Mouse (Mus musculus): ENCODE data around the gene Dgkq.
A peak's percentile ranks its signal among the peaks of the same experiment; 100 is the strongest.

The Dgkq gene

DNA sequence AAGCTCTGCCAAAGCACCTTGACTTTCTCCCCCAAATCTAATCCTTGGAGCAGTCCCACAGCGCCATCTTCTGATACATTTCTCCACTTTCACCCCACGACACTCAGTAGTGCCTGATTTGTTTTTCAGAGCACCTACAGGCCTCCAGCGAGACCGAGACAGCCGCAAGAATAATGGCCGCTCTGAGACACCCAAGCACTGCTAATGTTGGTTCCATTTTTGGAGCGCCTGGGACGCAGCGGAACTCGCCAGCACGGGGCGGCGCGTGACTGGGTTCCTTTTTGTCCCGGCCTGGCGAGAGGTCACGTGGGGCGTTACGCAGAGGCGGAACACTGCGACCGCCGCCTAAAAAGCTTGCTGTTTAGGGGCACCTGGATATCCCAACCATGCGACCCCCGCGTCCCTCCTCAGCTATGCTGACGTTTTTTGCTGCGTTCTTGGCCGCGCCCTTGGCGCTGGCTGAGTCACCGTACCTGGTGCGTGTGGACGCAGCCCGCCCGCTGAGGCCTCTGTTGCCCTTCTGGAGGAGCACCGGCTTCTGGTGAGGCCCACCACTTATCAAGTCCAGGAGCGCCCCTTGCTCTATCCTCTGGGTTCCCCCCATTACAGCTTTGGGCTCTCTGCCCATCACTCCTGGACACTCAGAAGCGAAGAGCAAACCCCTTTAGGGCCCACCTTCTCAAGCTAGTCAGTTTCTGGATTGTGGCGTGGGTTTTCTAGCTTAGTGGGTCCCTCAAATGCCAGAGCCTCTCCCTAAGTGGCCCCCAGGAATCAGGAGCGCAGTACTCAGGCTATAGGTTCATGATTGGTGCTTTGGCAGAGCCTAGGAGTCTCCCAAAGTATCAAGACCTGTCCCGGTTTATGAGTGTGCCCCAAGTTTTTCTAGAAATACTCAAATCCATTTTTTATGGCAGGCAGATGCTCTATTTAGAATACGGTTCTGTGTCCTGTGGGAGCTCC is at the start of gene Dgkq:
Gene Dgkq, minus strand, starts transcription at position 696 of the 960 bp plus-strand sequence.
- peak; percentile 88 to 90 for DNase-seq (ENCODE audit: low spot score in 2 of 2)

GRCm38 (mm10) chr5:108718051-108718450 is 48.6 kb upstream of the Dgkq start:
- DNase-seq (ENCODE audit: low spot score in 2 of 2), result no peak

DNA sequence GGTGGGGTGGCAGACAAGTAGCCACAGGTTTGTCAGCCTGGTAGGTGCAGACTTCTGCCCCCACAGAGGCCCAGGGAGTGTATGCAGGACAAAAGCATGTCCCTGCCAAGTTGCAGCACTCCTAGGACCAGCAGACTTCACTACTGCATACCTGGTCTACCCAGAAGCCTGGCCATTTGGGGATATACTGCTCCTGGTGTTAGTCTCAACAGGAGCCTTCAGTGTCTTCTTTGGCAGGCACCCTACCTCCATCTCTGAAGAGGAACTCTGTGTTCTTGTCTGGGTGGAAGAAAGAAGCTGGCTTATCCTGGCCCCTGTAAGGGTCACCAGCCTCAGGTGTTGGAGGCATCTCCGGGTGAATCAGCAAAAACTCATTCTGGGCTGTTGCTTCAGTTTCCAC is 46.5 kb upstream of the Dgkq start:
- DNase-seq (ENCODE audit: low spot score in 2 of 2), result no peak

DNA sequence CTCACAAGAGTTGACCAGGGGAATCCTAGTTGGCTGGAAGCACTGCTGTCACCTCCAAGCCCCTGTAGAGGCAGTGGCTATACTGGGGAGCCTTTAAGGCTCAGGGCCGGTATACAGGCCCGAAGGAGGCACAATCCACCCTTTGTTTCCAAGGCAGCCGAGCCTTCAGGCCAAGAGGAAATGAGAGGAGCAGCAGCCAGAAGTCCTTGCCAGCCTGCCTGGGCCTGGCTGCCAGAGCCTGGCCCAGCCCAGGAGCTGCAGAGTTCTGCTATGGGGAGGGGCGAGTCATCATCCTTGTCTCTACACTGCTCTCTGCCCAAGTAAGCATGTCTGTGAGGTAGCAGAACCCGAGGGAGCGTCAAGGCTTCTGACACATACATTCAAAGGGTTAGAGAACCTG is 44.7 kb upstream of the Dgkq start:
- DNase-seq (ENCODE audit: low spot score in 2 of 2), result no peak

DNA sequence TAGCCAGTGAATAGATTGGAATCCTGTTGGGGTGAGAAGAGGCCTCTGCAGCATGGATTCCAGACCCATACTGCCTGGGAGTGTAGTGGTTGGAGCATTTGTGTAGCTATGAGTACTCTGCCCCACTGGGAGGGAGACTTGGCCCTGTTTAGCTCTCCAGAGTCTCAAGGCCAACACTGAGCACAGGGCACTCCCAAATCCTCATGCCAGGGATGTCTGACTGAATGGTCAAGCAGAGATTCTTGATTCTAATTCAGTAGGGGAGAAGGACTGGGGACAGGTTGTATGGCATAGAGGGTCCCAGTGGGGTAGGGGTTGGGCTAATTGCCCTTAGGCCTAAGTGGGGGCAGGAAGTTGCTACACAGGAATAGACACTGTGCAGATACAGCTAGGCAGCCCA is 44.2 kb upstream of the Dgkq start:
- DNase-seq (ENCODE audit: low spot score in 2 of 2), result no peak

- DNase-seq (ENCODE audit: low spot score in 2 of 2), result no peak
Measured at GRCm38 (mm10) chr5:108713096-108713495, 43.6 kb upstream of the Dgkq start.

DNA sequence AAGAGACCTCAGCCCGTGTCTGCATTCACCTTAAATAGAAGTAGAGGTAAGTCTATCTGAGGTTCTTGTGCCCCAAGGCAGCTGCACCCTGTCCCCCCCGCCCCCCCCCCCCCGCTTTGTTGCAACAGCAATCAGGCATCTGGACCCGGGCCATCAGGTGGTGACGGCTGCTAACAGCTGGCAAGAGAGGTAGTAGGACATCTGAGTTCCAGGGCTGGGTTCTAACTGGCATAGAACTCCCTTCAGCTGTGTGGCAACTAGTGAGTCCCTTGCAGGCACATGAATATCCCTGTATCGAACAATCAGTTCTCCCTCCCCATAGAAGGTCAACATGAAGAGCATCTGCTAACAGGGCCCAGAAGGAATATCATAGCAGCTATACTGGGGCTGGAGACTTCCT is 42.5 kb upstream of the Dgkq start:
- DNase-seq (ENCODE audit: low spot score in 2 of 2), result no peak

DNA sequence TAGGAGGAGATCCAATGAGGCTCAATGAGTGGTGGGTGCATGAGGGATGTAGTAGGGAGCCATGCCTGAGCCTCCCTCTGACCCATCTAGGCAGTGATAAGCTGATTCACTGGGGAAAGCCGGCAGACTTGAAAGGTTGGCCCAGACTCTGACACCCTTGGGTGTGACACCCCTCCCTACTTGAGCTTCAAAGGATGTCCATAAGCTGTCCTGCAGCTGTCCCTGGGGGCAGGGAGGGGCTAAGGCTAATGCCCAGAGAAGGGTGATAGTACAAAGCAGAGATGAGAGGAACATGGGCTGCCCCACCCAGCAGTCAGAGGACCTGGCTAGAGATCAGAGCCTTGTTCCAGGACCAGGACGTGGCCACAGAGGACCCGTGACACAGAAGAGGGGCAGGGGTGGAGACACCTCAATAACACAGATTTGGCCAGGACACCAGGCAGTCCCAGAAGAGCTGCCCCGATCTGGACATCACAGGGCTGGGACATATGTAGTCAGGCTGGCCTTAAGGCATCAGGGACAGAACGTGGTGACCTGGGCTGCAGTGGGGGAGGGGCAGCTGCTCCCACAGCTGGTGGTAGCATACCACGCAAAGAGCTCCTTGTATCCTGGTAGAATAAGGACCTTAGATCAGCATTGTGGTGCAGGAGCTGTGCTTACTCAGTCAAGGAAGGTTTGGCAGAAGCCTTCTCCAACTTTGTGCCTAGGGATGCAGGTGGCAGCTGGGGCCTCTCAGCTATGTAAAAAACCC is 39.7 kb upstream of the Dgkq start:
- DNase-seq (ENCODE audit: low spot score in 2 of 2), result no peak

DNA sequence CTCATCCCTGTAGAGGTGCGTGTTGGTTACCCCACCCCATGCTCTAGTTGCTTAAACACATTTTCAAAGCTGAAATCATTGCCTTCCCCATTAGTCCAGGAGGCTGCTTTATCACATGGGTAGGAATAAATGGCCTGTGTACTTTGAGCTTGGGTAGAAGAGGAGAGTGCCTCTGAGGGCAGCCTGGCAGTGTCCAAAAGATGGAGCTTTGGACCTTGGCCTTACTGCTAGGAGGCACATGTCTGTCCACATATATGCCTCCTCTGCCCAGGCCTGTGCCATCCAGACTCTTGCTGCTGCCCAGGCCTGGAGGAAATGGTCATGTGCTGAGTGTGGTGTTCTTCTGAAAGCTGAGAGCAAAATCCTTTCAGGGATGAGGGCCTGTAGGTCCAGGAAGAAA is 38.9 kb upstream of the Dgkq start:
- no peak for DNase-seq (ENCODE audit: low spot score in 2 of 2)

DNA sequence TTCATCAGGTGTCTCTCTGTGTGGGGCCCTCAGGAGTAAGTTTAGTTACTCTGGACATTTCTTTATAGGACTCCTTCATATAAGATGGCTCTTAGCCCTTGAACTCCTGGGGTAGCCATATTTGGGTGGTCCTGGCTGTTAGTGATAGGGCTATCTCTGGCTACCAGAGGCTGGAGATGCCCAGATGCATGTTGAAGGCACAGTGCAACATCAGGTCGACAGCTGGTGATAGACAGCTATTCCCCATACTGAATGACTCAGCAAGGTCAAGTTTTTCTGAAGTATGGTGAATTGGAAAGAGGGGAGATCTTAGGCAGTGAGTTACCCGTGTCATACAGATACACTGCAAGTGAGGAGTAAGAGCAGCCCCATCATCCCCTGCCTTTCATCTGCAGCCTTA is 38.3 kb upstream of the Dgkq start:
- DNase-seq (ENCODE audit: low spot score in 2 of 2), result peak in 1 of 2 experiments; percentile 24

GRCm38 (mm10) chr5:108703754-108704626 is 34.5 kb upstream of the Dgkq start:
- no peak for DNase-seq (ENCODE audit: low spot score in 2 of 2)

- no peak for DNase-seq (ENCODE audit: low spot score in 2 of 2)
Measured at GRCm38 (mm10) chr5:108701341-108702021, 32.0 kb upstream of the Dgkq start.

- DNase-seq (ENCODE audit: low spot score in 2 of 2), result no peak
Measured at GRCm38 (mm10) chr5:108700346-108700745, 30.9 kb upstream of the Dgkq start.

- DNase-seq (ENCODE audit: low spot score in 2 of 2), result no peak
Measured at GRCm38 (mm10) chr5:108697341-108697753, 27.9 kb upstream of the Dgkq start.

- no peak for DNase-seq (ENCODE audit: low spot score in 2 of 2)
Measured at GRCm38 (mm10) chr5:108696542-108696941, 27.1 kb upstream of the Dgkq start.

- DNase-seq (ENCODE audit: low spot score in 2 of 2), result no peak
Measured at GRCm38 (mm10) chr5:108695861-108696260, 26.4 kb upstream of the Dgkq start.

DNA sequence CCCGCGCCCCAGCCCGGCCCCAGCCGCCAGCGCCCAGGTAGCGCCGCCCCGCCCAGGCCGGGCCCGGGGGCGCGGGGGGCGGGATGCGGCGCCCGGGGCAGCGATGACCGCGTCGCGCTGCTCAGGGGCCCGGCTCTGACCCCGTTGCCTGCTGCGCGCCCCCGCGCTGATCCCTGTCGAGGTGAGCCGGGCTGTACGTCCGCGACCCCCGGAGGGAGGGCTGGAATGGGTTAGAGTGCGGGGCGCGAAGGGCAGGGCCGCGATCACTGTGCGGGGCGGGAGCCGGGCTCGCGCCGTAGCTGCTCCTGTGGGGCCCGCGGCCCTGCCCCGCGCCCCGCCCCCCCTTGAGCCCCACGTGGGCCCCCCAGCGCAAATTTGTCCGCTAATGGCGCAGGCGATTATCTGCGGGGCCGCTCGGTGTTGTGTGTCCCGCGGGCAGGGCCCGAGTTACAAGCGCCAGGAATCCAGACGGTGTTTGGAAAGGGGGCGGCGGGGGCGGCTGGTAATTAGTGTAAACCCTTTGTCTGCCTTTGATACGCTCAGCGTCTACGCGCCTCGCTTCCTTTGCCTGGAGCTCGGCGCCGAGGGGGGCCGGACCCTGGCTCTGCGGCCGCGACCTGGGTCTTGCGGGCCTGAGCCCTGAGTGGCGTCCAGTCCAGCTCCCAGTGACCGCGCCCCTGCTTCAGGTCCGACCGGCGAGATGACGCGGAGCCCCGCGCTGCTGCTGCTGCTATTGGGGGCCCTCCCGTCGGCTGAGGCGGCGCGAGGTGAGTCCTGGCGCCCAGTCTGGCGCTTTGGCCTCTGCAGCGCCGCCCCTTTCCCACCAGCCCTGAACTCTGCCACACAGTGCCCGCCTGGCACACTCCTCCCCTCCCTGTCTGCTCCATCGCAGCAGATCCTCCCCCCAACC is 25.1 kb upstream of the Dgkq start:
- peak; percentile 18 to 37 for DNase-seq (ENCODE audit: low spot score in 2 of 2)

GRCm38 (mm10) chr5:108693872-108694288 is 24.4 kb upstream of the Dgkq start:
- peak; percentile 85 for DNase-seq (ENCODE audit: low spot score in 2 of 2)

DNA sequence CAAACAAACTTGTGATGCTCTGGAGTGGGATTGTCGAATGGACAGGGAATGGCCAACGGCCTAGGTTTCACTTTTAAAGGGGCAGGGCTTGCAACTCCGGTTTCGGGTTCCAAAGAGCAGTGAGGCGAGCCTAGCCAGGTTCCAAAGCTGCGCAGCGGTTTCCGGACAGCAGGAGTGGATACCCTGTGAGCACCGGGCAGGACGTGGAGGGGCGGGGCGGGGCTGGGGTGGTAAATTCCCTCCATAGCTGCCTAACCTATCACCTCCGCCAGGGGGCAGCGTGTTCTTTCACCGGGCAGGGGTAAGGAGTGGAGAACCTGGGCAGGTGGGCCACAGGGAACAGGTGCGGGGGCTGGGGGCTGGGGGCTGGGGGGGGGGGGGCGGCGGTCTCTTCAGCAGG is 22.8 kb upstream of the Dgkq start, which contains the start of gene Fgfrl1:
Gene Fgfrl1, plus strand, starts transcription at position 112 of the 400 bp plus-strand sequence.
- DNase-seq (ENCODE audit: low spot score in 2 of 2), result peak; percentile 58 to 67

GRCm38 (mm10) chr5:108691152-108691551 is 21.7 kb upstream of the Dgkq start:
- no peak for DNase-seq (ENCODE audit: low spot score in 2 of 2)
